ENCODE assay signal across 7 mouse cellular contexts in the genomic region with DNA sequence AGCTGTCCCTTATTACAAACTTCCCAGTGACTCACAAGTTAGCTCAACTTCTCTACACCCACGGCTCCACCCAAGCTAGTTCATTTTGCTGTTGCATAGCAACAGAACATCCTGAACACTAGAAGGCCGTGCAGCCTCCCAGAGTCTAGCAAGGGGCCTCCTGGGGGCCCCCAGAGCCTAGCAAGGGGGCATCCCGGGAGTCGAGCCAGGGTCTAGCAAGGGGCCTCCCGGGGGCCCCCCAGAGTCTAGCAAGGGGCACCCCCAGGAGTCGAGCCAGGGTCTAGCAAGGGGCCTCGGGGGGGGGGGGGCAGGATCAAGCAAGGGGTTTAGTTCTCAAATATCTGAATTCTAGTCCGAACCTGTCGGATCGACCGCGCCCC. TPM values are rescaled to one million over a fixed set of nuclear protein-coding genes. Genes with fewer than 3 reads are reported as not detected.
DNase-seq lines count a peak whose midpoint lies in the region; ATAC-seq and TF ChIP-seq lines count a peak whose summit lies in the region.

No protein-coding gene starts in this region.

- peak; percentile 28 for ATAC-seq in hindbrain, postnatal 0 days

- 1% methylated on average over 12 of the region's 12 CpGs for WGBS in hindbrain, postnatal 0 days

- peak overlapping the region; percentile 74 for H3K4me3 ChIP-seq in hindbrain, postnatal 0 days (ENCODE audit: low read length)

- H3K9ac ChIP-seq in hindbrain, postnatal 0 days (replicated peaks; ENCODE audit: low read length), result peak overlapping the region; percentile 77

- peak overlapping the region; percentile 84 for H3K4me2 ChIP-seq in hindbrain, postnatal 0 days (ENCODE audit: low read depth, low read length)

- peak; percentile 78 for DNase-seq in ZHBTc4 (ENCODE audit: low read depth, low spot score)
- DNase-seq in cerebellum, postnatal 14 days, result peak; percentile 45 to 53
- peak; percentile 68 for DNase-seq in gastrocnemius, adult 18-20 months (ENCODE audit: low spot score)
- peak; percentile 75 for DNase-seq in hindbrain, postnatal 0 days (ENCODE audit: low spot score)
- DNase-seq in left cerebral cortex, postnatal 36 days (ENCODE audit: low spot score in 2 of 2), result peak; percentile 67 to 68
- DNase-seq in mesoderm, embryonic 11.5 days (ENCODE audit: low read depth, low spot score), result peak; percentile 81
- DNase-seq in right cerebral cortex, postnatal 36 days (ENCODE audit: low spot score in 2 of 2), result peak; percentile 64 to 78

- intact Hi-C loops in left cerebral cortex, postnatal 36 days (cut with DNase I), result loop anchor here (1.0 to 5.0 kb wide), 5 partner anchors 52 to 223 kb away; partner anchors contain the start of genes Slk and Stn1

- H3K4me1 ChIP-seq in hindbrain, postnatal 0 days (ENCODE audit: insufficient read depth, low read length), result 0 out of 2 replicates have a peak, but pooled peaks cover 5% of the 10 kb centered on the region

- H3K36me3 ChIP-seq in hindbrain, postnatal 0 days (ENCODE audit: insufficient read depth, low read length), result peaks cover 16% of the 10 kb centered on the region

- peak overlapping the region; percentile 96 for H3K27ac ChIP-seq in hindbrain, postnatal 0 days

- no peaks in the 10 kb centered on the region for H3K9me3 ChIP-seq in hindbrain, postnatal 0 days (ENCODE audit: low read length)

- TF ChIP-seq CTCF in hindbrain, postnatal 0 days (IDR thresholded peaks at IDR 0.05; ENCODE audit: low read depth), result no peak

- H3K27me3 ChIP-seq in hindbrain, postnatal 0 days (ENCODE audit: insufficient read depth, low read length), result no peaks in the 10 kb centered on the region

RNA-seq across cellular contexts. Expression of gene Sfr1, which starts 0.8 kb away (rescaled TPM):
- total RNA-seq in gastrocnemius, adult 18-20 months (2021), result 10 to 100 TPM; 74.8 to 79.4 TPM
- 38.9 and 43.2 TPM in 2 replicates for total RNA-seq in hindbrain, postnatal 0 days (2014; rRNA removed)
- polyA plus RNA-seq in hindbrain, postnatal 0 days (2015; fragmentation: Nextera tagmentation; extraction: Ambion mirVana), result 188 and 200 TPM in 2 replicates
- 10 to 100 TPM; 83.9 to 90.7 TPM for total RNA-seq in left cerebral cortex, postnatal 36 days (2021)

RNA-seq across cellular contexts. Expression of gene Col17a1, which starts 38.8 kb away (rescaled TPM):
- total RNA-seq in gastrocnemius, adult 18-20 months (2021), result under 1 TPM in 1 of 2 experiments, not detected in 1; 0.11 TPM
- total RNA-seq in hindbrain, postnatal 0 days (2014; rRNA removed), result 0.47 and 0.83 TPM in 2 replicates
- polyA plus RNA-seq in hindbrain, postnatal 0 days (2015; fragmentation: Nextera tagmentation; extraction: Ambion mirVana), result 0.42 and 0.61 TPM in 2 replicates
- total RNA-seq in left cerebral cortex, postnatal 36 days (2021), result under 1 TPM; 0.32 TPM

Comparison
In these comparisons a context has a peak if more than half of its experiments do, and no peak if none do; other contexts are left out.
1. Peak in every context shown above with its lines: DNase-seq, ATAC-seq, H3K4me3 ChIP-seq and H3K27ac ChIP-seq.